Mouse (Mus musculus) skeletal muscle tissue, adult 2 months (tissue): Measurements from ENCODE around the gene Prrg2.
"Not testable (repeated sequence)": the region's sequence is repeated elsewhere in the genome, so short reads cannot be mapped to it uniquely, and the experiment has no call there.

Experiments used
- DNase-seq: peaks from one replicate; pipeline ENCODE4 v3.0.0-alpha.2; 2012; ENCODE audit warnings: low read depth, low spot score

The Prrg2 gene

GRCm38 (mm10) chr7:45062239-45062835 lies at the start of gene Prrg2, which contains the start of gene Nosip:
Prrg2 (minus strand) TSS chr7:45062677.
Nosip (plus strand) TSS chr7:45062429.
- DNase-seq: peak; percentile 96

- DNase-seq: no peak
Observed at GRCm38 (mm10) chr7:45111940-45112339, 49.5 kb upstream of the Prrg2 start.

GRCm38 (mm10) chr7:45110089-45110488 lies 47.6 kb upstream of the Prrg2 start:
- not testable (repeated sequence) for DNase-seq

GRCm38 (mm10) chr7:45107052-45107645 lies 44.7 kb upstream of the Prrg2 start:
- no peak for DNase-seq

- no peak for DNase-seq
Observed at GRCm38 (mm10) chr7:45106441-45106840, 44.0 kb upstream of the Prrg2 start.

GRCm38 (mm10) chr7:45105491-45105890 lies 43.0 kb upstream of the Prrg2 start:
- no peak for DNase-seq

- DNase-seq: no peak
Observed at GRCm38 (mm10) chr7:45104941-45105340, 42.5 kb upstream of the Prrg2 start.

- peak; percentile 98 for DNase-seq
Observed at GRCm38 (mm10) chr7:45103652-45104180, 41.2 kb upstream of the Prrg2 start, which contains the start of gene Fcgrt. Fcgrt (minus strand) TSS chr7:45103851.

- DNase-seq: no peak
Observed at GRCm38 (mm10) chr7:45102940-45103585, 40.6 kb upstream of the Prrg2 start.

GRCm38 (mm10) chr7:45102441-45102840 lies 40.0 kb upstream of the Prrg2 start:
- no peak for DNase-seq

GRCm38 (mm10) chr7:45100046-45100445 lies 37.6 kb upstream of the Prrg2 start:
- no peak for DNase-seq

- no peak for DNase-seq
Observed at GRCm38 (mm10) chr7:45098541-45099240, 36.2 kb upstream of the Prrg2 start.

- DNase-seq: no peak
Observed at GRCm38 (mm10) chr7:45097479-45097878, 35.0 kb upstream of the Prrg2 start.

- not testable (repeated sequence) for DNase-seq
Observed at GRCm38 (mm10) chr7:45095965-45096364, 33.5 kb upstream of the Prrg2 start.

GRCm38 (mm10) chr7:45095367-45095766 lies 32.9 kb upstream of the Prrg2 start:
- no peak for DNase-seq

- DNase-seq: no peak
Observed at GRCm38 (mm10) chr7:45094121-45094520, 31.6 kb upstream of the Prrg2 start.

GRCm38 (mm10) chr7:45093516-45093905 lies 31.0 kb upstream of the Prrg2 start:
- no peak for DNase-seq

GRCm38 (mm10) chr7:45092828-45093515 lies 30.5 kb upstream of the Prrg2 start:
- DNase-seq: no peak

GRCm38 (mm10) chr7:45092048-45092447 lies 29.6 kb upstream of the Prrg2 start, which contains the start of gene Rcn3:
Rcn3 (minus strand) TSS chr7:45092221.
- DNase-seq: peak; percentile 88

GRCm38 (mm10) chr7:45091001-45091990 lies 28.8 kb upstream of the Prrg2 start:
- no peak for DNase-seq
